Mouse (Mus musculus): ENCODE measurements at regions not wholly inside any gene's neighbourhood (a gene's known extent, or its start where the extent isn't known, plus 50 kb on each side); places are given as distances from the start of the nearest gene placed in this dataset.

DNA sequence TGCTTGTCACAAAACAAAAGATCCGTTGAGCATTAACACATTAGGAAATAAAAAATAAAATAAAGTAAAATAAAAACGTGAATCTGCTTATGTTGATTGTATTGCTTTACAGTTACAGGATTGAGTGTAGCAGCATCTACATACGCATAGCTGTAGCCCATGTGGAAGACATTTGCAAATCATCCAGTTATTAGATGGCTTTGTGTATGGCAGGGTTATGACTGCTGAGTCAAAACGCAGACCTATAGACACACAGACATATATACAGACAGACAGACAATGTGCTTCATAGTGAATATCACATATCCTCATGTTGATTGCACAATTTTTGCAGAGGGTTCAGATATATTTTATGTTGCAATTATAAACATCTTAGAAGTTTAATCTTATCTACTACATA is 64.5 kb downstream of the Gm11146 start:
- no peak for ATAC-seq (replicated peaks in 1 of 2; ENCODE audit: insufficient read depth in 1 of 2, low FRiP score in 2 of 2, low TSS enrichment in 1 of 2, low read depth in 1 of 2, poor library complexity in 2 of 2, severe bottlenecking in 2 of 2)

DNA sequence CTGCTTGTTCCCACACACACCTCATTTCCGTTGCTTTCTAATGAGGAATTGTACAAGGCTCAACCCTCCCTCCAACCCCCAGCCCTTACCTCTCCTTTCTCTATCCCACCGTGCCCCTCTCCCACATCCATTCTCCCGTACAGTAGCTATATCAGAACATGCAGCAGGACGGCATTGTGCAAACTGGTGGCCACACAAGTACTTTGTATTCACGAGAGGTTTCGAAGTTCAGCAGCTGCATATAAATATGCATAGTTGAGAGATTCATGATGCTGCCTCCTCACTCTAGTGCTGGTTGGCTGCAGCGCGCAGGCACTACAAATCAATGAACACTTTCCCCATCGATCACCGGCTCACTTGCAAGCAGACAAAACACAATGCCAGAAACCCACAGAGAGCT is 65.1 kb downstream of the Gm11146 start:
- no peak for ATAC-seq (replicated peaks in 1 of 2; ENCODE audit: insufficient read depth in 1 of 2, low FRiP score in 2 of 2, low TSS enrichment in 1 of 2, low read depth in 1 of 2, poor library complexity in 2 of 2, severe bottlenecking in 2 of 2)

DNA sequence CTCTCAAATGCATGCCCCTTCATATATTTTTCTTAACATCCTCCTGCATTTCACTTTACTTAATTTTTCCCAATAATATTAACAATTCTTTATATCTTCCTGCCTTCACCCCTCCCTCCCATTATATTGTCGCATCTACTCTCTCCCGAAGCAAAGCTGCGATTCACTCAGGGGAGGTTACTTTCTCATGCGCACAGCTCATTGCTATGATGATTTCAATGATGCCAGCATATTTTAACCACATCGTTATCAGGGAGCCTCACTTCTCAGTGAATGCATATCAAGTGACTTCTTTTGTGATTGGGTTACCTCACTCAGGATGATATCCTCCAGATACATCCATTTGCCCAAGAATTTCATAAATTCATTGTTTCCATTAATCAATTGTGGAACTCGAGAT is 65.6 kb downstream of the Gm11146 start:
- ATAC-seq (replicated peaks in 1 of 2; ENCODE audit: insufficient read depth in 1 of 2, low FRiP score in 2 of 2, low TSS enrichment in 1 of 2, low read depth in 1 of 2, poor library complexity in 2 of 2, severe bottlenecking in 2 of 2) = no peak

DNA sequence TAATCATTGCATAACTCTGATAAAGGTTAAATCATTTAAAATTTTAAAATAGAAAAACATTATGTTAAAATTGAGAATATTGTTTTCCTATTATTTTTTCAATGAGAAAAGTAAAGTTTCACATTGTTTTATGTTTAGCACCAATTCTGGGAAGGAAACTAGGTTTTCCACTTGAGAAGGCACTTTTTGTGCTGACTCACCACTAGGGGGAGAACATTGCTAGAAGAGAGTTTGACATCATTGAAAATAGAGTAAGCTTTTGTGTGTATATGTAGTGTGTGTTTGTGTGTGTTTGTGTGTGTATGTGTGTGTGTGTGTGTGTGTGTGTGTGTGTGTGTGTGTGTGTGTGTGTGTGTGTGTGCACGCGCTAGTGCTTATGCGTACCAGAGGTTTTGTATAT is 66.9 kb downstream of the Gm11146 start:
- ATAC-seq (replicated peaks in 1 of 2; ENCODE audit: insufficient read depth in 1 of 2, low FRiP score in 2 of 2, low TSS enrichment in 1 of 2, low read depth in 1 of 2, poor library complexity in 2 of 2, severe bottlenecking in 2 of 2) = no peak

DNA sequence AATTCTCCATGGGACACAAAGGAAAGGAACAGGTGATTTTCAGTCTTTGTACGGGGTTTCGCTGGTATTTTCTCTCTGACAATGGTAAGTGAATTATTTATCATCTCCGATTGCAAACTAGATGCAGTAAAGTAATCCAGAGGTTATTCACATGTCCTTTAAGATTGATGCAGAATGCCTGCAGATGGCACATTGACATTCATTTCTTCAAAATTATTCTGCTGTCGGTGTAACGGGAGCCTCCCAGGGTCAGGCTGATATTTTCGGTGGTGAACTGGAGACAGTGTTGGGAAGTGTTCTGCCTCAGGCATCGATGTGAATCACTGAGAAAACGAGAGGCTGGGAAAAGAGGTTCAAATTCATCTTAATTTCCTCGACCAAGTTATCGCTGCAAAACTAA is 70.3 kb downstream of the Gm11146 start:
- no peak for ATAC-seq (replicated peaks in 1 of 2; ENCODE audit: insufficient read depth in 1 of 2, low FRiP score in 2 of 2, low TSS enrichment in 1 of 2, low read depth in 1 of 2, poor library complexity in 2 of 2, severe bottlenecking in 2 of 2)

DNA sequence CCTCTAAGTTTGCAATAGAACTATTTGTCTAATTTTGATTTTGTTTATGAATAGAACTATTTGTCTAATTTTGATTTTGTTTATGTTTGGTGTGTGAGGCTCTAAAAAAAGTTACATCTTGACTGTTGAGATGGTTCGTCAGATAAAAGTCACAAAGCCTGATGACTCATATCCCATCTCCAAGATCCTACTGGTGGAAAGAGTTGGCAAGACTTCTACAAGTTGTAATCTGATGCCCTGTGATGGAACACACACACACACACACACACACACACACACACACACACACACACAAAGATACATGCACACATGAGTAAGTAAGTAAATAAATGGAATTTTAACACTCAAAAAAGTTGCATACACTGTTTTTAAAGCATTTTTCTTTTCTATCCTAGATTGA is 73.9 kb downstream of the Gm11146 start:
- no peak for ATAC-seq (replicated peaks in 1 of 2; ENCODE audit: insufficient read depth in 1 of 2, low FRiP score in 2 of 2, low TSS enrichment in 1 of 2, low read depth in 1 of 2, poor library complexity in 2 of 2, severe bottlenecking in 2 of 2)

DNA sequence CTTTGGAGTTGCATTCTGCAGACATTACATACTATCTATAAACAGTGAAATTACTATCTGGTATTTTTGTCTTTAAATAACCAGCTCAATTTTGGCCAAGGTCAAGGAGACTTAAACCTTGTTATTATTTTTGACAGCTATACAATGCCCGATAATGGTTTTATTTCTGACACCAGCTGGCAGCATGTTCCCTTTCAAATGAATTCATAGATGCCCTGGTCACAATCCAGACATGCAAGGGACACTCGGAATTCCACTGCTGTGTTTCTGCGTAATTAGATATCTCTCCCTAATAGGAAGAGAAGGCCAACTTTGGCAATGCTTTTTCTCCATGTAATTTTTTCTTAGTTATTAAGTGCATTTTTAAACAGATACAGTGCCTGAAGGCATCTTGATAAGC is 87.3 kb downstream of the Gm11146 start:
- ATAC-seq (replicated peaks in 1 of 2; ENCODE audit: insufficient read depth in 1 of 2, low FRiP score in 2 of 2, low TSS enrichment in 1 of 2, low read depth in 1 of 2, poor library complexity in 2 of 2, severe bottlenecking in 2 of 2) = no peak

DNA sequence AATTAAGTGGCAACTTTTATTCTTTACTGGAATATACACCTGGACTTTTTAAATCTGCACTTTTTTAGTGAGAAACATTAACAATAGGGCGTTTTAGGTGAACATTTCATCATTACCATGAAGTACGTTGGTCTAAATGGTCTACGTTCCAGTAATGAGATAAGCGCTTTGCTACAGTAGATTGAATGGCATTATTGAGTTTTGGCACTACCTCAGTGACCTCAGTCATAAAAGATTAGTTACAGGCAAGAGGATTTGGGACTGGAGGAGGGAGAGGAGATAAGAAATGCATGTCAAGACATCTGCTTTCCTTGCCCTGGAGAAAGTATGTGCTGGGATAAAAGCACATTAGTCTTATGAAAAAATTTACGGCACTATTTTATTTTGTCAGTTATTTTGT is 98.3 kb downstream of the Gm11146 start:
- ATAC-seq (replicated peaks in 1 of 2; ENCODE audit: insufficient read depth in 1 of 2, low FRiP score in 2 of 2, low TSS enrichment in 1 of 2, low read depth in 1 of 2, poor library complexity in 2 of 2, severe bottlenecking in 2 of 2) = no peak

DNA sequence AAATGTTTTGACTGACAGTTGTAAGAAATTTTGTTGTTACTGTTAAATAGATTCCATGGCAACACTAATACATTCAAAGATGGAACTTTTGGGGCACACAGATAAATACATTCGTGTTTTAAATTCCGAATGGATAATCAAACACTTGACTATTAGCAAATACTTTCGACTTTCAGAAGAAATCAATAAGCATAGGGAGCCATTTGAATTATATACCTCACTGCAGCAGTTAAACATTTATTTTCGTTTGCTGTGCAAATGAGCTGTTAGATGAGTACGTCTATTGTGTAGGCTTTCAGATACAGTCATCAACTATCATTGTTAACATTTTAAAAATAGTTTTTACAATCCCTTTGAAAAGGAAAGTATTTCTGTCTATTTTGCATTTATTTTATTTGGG is 99.0 kb downstream of the Gm11146 start:
- ATAC-seq (replicated peaks in 1 of 2; ENCODE audit: insufficient read depth in 1 of 2, low FRiP score in 2 of 2, low TSS enrichment in 1 of 2, low read depth in 1 of 2, poor library complexity in 2 of 2, severe bottlenecking in 2 of 2) = no peak

DNA sequence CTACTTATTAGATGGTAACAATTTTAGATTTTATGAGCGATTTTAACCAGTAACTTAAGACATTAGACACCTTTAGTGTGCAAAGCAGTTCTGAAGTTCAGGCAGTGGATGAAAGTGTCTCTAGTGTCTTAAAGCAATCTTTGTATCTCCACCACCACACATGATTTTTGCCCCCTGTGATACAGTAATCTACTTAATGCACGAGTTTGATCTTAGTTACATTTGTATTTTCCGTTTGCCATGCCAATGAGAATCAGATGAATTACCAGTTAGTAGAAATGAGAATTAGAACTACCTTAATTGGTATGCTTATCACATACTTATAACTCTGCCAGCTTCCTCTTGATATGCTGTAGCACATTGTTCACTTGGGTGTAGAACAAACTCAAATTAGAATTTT is 99.9 kb downstream of the Gm11146 start:
- ATAC-seq (replicated peaks in 1 of 2; ENCODE audit: insufficient read depth in 1 of 2, low FRiP score in 2 of 2, low TSS enrichment in 1 of 2, low read depth in 1 of 2, poor library complexity in 2 of 2, severe bottlenecking in 2 of 2) = no peak

DNA sequence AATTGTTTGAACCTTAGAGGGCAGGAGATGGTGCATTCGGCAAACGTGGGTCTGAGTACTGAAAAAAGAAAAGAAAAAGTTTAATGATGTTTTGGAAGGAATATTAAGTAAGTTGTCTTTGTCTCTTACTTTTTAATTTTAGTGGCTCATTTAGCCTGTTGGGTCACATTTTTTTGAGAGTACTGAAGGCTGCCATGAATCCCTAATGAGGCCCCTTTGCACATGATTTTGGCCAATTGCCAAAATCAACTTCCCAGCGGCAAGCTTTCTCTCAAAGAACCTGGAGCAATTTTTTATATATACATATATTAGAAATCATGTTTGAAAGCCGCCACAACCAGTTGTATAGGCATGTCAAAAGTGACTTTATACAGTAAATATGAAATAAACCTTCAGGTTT is 100.9 kb downstream of the Gm11146 start:
- no peak for ATAC-seq (replicated peaks in 1 of 2; ENCODE audit: insufficient read depth in 1 of 2, low FRiP score in 2 of 2, low TSS enrichment in 1 of 2, low read depth in 1 of 2, poor library complexity in 2 of 2, severe bottlenecking in 2 of 2)

DNA sequence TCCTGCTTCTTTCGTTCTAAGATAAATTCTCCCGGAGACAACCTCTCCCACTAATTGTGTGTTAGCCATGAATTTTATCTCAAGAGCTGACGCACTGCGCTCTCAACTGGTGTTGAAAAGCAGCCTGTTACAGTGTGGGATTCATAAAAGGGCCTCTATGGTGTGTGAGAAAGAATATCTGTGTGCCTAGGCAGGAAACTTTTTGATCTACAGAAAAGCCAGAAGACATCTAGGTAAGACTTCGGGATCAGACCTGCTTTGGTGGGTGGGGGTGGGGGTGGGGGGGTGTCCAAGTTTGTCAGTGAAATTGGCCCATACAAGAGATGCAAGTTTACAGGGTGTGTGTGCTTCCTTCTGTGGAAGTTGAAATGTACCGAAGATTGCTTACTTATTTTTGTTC is 101.5 kb downstream of the Gm11146 start:
- no peak for ATAC-seq (replicated peaks in 1 of 2; ENCODE audit: insufficient read depth in 1 of 2, low FRiP score in 2 of 2, low TSS enrichment in 1 of 2, low read depth in 1 of 2, poor library complexity in 2 of 2, severe bottlenecking in 2 of 2)

DNA sequence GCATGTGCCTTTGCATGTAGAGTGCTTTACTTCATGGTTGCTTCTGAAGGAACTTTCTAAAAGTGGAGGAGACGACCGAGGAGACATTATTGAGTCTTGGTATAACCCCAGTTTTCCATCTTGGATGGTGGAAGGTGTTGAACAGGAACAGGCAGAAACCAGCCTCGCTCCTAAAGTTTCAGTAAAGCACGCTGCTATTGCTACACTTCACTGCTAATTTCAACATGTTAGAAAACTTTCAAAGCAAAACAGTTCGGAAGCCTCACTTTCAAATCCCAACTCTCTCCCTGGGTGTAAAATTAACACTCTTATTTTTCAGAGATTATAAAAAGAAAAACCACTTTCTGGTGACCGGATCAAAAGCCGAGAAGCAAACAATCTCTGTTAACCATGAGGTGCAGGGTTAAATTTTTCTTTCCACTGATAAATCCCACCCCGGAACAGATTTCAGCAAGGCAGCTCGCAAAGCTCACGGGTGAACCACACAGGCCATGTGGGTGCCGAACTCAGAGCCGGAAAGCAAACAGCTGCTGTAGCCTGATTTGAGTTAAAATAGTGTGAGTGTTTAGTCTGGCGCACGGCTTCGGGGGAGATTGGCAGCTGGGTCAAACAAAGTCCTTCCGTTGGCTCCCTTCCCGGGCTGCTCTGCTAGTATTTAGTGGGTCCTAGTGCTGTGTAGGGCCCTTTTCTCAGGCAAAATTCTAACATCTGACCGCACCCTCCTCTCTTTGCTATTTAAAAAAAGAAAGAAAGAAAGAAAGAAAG is 102.2 kb downstream of the Gm11146 start:
- peak; percentile 92 to 96 for ATAC-seq (replicated peaks in 1 of 2; ENCODE audit: insufficient read depth in 1 of 2, low FRiP score in 2 of 2, low TSS enrichment in 1 of 2, low read depth in 1 of 2, poor library complexity in 2 of 2, severe bottlenecking in 2 of 2)

DNA sequence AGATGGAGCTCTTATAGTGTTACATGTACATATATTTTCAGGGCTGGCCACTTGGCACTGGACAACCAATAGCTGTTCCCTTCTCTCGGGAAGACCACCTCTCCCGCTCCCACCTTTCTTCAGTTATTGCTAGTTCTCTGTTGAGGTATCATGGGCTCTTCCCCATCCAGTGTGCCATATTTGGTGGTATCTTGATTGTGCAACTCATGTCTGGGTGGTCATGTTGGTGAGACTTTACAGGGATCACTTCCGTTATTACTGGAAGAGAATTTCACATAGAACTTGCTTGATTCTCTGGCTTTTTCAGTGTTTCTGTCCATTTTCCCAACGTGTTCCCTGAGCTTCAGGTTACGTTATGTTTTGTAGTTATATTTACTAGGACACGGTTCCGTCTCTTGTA is 106.6 kb downstream of the Gm11146 start:
- ATAC-seq (replicated peaks in 1 of 2; ENCODE audit: insufficient read depth in 1 of 2, low FRiP score in 2 of 2, low TSS enrichment in 1 of 2, low read depth in 1 of 2, poor library complexity in 2 of 2, severe bottlenecking in 2 of 2) = no peak

DNA sequence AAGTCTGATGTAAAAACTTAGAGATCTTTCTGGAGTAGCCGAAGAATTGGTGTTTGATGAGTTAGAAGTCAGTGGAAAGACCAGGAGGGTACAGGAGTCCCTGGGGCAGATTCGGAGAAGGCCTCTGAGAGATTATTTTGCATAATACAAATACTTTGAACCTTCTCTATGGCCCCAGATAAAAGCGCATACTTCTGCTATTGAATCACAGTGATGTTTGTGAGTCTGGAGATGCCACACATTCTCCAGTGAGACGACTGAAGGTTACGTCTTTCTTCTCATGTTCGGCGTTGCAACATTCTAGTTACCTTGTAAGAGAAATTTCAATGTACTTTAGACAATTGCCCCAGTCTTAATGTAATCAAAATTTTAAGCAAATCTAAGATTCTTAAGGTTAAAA is 107.9 kb downstream of the Gm11146 start:
- ATAC-seq (replicated peaks in 1 of 2; ENCODE audit: insufficient read depth in 1 of 2, low FRiP score in 2 of 2, low TSS enrichment in 1 of 2, low read depth in 1 of 2, poor library complexity in 2 of 2, severe bottlenecking in 2 of 2) = no peak

DNA sequence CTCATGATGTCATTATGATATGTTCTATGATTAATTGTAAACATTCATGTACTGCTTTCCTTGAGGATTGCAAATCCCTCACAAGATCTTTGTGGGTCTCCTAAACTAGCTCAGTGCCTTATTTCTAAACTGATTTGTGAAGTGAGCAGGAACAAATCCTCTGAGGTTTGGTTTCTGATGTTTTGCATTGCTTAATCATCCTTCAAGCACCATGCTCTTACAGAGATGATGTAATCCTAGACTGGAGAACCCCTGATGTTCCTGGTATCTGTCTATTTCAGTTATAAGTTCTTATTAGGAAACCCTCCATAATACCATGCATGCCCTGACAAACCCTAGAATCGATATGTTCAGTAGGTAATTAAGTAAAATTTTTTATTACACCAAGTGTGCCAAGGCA is 113.7 kb downstream of the Gm11146 start:
- no peak for ATAC-seq (replicated peaks in 1 of 2; ENCODE audit: insufficient read depth in 1 of 2, low FRiP score in 2 of 2, low TSS enrichment in 1 of 2, low read depth in 1 of 2, poor library complexity in 2 of 2, severe bottlenecking in 2 of 2)

DNA sequence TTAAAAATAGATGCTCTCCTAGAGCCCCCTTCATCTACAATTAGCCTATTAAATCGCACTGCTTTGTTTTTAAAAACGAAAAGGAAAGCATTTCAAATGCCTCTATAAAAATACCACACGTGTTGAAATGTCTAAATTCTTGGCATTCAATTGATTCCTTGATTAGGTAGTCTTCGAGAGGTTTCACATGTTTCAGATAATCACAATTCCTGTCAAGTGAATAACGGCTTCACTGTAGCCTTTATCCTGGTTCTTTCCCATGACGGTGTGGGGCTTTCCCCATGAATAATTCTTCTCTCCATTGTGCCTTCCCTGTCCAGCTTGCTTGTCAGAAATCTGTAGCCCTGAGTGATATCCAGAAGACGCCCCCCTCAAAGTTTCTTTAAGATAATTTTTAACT is 122.1 kb downstream of the Gm11146 start:
- no peak for ATAC-seq (replicated peaks in 1 of 2; ENCODE audit: insufficient read depth in 1 of 2, low FRiP score in 2 of 2, low TSS enrichment in 1 of 2, low read depth in 1 of 2, poor library complexity in 2 of 2, severe bottlenecking in 2 of 2)

DNA sequence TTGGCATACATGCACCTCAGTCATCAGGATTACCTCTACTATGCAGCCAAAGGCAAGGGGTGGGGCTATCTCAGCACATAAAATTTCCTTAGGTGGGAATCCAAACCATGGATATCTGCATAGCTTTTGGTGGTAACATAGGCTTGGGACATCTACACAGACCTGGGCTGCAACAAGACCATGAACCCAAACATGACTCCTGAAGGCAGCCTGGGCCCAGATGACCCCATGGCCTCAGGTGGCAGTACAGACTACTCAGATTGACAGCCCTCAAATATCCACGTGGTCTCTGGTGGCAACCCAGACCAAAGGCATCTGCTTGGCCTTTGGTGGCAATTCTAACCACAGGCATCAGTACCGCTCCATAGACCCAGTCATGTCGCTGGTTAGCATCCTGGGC is 130.0 kb downstream of the Gm11146 start:
- ATAC-seq (replicated peaks in 1 of 2; ENCODE audit: insufficient read depth in 1 of 2, low FRiP score in 2 of 2, low TSS enrichment in 1 of 2, low read depth in 1 of 2, poor library complexity in 2 of 2, severe bottlenecking in 2 of 2) = no peak

DNA sequence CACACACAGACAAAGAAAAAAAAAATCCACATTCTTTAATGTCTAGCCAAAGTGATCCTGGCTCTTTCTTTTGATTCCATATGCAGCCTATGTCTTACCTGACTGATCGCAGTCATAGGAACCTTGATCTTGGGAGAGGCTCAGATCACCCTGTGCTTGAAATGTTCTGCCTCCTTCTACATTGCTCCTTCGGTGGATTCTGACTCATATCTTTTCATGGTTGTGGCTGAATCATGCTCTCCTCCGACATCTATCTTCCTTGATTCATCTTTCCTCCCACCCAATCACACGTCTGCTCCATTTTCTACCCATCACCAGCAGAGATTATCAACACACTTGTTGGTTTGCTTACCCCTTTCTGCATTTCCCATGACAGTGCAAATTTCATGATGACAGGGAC is 132.0 kb downstream of the Gm11146 start:
- ATAC-seq (replicated peaks in 1 of 2; ENCODE audit: insufficient read depth in 1 of 2, low FRiP score in 2 of 2, low TSS enrichment in 1 of 2, low read depth in 1 of 2, poor library complexity in 2 of 2, severe bottlenecking in 2 of 2) = no peak

Measured in hematopoietic stem cell, adult 5-6 weeks (primary cell).